Mouse (Mus musculus) spleen, adult 18-20 months (tissue): ENCODE results near the gene Pet100.
A peak's percentile ranks its signal among the peaks of the same experiment; 100 is the strongest.

ENCODE experiments used
- DNase-seq, 2 experiments: peaks; one replicate each; pipeline ENCODE4 v3.0.0; 2022; ENCODE audit warnings: mixed read lengths in 2 of 2

Pet100 gene

DNA sequence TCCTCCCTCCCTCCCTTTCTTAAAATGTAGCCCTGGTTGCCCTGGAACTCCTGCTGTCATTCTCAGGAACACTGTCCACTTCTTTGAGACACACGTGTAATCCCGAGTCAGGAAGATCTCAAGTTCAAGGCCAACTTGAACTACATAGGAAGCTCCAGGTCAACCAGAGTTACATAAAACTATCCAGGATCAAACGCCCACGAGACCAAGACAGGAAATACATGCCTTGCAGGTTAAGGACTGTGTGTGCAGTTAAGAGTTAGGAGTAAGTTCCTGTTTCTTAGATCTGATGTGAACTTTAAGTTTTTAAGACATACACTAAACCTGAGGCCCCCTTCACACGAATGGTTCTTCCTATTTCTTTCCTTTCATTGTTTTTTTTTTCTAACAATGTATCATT is 5.6 kb downstream of the Pet100 start:
- DNase-seq, result no peak

DNA sequence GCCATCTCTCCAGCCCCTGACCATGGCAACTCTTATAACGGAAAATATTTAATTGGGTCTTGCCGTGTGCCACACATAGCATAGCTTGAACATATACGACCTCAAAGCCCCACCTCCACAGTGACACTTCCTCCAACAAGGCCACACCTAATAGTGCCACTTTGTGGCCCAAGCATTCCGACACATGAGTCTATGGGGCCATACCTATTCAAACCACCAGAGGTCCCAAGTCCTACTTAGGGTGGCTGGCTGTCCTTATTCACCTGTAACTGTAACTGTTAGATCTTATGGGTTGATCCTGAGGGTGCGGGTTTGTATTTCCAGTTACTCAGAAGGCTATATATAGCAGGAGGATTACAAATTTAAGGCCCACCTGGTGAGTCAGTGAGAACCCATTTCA is 6.7 kb downstream of the Pet100 start:
- peak in 1 of 2 experiments; percentile 26 for DNase-seq

DNA sequence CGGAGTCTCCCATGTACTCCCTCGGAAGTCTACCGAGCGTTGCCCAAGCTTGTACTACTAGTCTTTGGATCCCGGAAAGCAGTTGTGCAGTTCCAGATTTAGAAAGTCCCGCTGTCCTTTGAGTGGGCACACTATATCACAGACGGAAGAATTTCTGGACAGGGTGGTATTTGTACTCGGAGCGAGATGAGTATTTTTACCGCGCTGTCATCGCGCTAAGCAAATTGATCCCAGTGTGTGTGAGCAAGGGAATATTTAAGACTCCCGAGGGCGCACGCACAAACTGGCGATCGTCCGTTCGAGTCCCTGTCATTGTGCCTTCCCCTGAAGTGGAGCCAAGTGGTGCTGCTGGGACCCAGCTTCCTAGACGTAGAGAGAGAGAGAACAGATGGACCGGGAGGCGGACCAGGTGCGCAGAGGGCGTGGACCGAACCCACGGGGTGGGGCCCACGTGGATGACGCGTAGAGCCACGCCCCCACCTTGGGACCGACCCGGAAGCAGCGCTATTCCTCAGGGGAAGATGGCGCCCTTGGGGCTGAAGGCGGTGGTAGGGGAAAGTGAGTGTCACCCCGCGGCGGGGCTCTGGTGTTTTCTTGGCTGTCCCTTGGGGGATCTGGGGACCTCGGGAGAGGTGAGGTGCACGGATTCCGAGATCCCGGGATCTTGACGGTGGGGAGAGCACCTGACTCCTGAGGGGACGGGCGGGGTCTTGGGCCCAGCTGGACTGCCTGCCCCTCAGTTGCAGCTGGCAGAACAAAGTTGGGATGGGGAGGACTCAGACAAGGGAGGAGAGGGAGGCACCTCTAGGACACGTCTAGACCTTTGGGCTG is 9.5 kb downstream of the Pet100 start, which contains the start of gene Stxbp2:
Gene Stxbp2, plus strand, starts transcription at position 309 of the 831 bp plus-strand sequence.
- peak; percentile 81 to 88 for DNase-seq

DNA sequence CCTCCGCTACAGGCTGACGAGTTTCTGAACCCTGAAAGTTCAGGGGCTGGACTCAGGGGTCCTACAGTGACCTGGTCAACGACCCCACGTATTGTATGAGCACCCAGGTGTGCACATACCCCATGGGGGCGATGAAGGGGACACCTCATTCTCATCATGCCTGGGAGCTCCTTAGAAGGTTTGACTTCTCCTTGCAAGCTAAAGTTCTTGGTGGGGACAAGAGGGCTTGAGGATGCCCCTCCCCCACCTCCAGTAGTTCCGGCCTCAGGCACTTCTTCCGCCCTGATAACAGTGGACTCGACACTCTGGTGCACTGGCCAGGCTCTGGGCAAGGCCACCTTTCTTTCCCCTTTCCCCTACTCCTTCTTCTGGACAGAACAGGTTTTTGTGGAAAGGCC is 10.1 kb downstream of the Pet100 start:
- peak in 1 of 2 experiments; percentile 18 for DNase-seq

DNA sequence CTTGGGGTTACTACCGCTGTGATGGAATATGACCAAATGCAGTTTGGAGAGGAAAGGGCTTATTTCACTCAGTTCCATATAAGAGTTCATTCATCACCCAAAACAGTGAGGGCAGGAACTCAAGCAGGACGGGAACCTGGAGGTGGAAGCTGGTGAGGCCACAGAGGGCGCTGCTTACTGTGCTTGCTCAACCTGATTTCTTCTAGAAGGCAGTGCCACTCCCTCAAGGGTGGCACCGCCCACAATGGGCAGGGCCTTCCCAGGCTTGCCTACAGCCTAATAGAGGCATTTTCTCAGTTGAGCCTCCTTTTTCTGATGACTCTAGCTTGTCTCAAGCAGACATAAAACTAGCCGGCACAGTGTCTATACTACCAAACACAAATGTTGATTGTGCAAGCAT is 24.5 kb downstream of the Pet100 start:
- DNase-seq, result peak; percentile 36 to 67

DNA sequence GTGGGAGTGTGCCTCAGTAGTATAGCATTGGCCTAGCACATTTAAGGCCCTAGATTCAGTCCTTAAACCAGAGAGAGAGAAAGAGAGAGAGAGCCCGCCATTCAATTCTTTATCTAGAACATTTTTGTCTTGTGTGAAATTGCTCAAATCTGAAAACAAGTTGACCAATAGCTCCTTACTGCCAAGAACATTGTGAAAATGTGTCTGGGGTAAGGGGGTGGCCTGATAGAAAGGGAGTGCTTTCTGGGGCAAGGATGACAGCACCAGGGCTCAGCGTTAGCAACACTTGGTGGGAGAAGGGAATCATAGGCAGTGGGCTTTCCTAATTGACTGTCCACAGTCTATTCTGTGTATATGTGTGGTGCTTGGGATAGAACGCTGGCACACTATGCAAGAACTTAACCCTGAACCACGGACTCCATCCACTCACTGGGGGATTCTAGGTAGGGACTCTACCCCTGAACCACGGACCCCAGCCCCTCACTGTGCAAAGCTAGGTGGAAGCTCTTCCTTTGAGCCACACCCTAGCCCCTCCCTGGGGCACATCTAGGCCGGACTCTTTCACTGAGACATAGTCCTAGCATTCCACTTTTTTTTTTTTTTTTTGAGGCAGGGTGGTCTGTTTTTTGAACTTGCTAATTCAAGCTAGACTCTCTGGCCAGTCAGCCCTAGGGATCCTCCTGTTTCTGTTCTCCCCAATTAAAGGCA is 25.6 kb downstream of the Pet100 start:
- no peak for DNase-seq

DNA sequence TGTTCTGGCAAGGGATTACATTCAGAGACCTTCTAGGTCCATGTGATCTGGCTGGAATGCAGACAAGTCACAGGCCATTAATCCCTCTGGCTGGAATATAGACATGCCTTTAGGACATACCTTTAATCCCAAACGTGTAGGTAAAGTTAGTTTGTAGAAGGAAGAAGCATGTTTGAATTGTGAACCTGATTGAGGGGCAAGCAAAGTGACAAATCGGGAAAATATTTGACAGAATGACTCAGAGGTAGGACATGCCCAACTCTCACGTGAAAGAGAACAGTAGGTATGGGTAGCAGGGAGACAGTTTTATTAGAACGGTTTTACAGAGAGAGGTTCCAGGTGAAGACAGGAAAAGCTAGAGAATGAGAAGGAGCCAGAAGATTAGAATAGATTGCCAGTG is 26.2 kb downstream of the Pet100 start:
- DNase-seq, result no peak

DNA sequence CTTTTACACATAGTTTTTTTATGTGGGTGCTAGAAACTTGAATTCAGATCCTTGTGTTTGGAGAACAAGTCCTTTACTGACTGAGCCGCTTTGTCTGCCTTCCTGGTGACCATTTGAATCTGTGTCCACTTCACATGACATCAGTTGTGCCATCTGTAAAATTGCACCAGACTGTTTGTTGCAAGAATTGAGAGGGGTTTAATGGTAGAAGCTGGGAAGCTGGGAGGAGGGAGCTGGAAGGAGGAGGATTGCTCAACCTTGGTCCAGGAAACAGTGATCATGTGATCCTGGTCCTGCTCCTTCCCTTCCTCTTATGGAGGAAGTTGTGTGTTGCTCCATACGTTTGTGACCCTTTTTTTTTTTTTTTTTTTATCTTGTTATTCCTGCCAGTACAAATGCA is 26.9 kb downstream of the Pet100 start:
- no peak for DNase-seq

DNA sequence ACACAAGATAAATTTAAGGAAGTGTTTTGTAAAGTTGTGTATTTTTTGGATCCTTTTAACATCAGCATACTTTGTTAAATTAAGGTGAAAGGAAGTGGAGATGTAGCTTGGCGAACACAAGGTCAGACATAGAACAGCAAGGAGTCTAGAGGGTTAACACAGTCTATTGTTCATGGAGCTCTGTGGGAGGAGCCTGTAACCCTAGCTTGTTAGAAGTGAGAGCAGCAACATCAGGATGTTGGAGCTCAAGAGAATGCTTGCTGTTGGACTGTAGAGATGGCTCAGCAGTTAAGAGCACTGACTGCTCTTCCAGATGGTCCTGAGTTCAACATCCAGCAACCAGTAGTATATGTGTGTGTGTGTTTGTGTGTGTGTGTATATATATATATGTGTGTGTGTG is 27.6 kb downstream of the Pet100 start:
- DNase-seq, result no peak

DNA sequence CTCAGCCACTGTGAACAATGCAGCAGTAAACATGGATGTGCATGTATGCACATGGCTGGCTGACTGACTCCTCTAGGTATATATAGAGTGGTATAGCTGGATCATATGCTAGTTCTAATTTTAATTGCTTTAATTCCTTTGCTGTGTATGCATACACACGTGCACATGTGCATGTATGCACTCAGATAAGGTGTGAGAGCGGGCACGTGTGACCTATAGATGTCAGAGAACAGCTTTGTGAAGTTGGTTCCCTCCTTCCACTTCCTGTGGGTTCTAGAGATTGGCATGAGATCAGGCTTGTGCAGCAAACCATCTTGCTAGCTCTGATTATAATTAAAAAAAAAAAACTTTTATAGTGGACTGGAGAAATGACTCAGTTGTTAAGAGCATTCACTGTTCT is 31.5 kb downstream of the Pet100 start:
- no peak for DNase-seq

DNA sequence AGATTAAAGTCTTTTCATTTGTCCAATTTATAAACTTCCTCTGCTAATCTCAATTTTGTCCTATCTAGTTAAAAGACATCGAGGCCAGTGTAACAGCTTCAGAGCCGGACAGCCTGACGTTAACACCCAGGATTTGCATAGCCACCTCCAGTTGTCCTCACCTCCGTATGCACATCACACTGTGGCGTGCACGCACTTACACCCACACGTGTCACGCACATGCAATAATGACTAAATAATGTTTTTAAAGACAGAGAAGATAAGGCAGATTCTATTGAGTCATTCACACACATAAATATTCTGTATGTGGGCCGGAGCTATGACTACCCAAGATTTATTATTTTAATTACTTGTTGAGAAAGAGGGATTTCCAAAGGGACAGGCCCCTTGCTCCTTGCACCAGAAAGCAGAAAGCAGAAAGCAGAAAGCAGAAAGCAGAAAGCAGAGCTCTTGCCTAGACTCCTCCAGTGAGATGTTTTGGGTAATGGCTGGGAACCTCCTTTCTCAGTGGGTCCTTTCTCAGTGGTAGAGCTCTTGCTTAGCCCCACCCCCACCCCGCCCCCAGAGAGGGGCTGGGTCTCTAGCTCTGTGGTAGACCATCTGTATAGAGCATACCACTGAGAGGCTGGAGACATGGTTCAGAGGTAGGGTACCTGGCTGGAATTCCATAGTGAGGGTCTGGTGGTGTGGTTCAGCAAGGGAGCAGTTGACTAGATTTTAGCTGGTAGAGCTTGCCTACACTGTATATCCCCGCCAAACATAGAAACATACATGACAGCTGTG is 33.6 kb downstream of the Pet100 start:
- no peak for DNase-seq

DNA sequence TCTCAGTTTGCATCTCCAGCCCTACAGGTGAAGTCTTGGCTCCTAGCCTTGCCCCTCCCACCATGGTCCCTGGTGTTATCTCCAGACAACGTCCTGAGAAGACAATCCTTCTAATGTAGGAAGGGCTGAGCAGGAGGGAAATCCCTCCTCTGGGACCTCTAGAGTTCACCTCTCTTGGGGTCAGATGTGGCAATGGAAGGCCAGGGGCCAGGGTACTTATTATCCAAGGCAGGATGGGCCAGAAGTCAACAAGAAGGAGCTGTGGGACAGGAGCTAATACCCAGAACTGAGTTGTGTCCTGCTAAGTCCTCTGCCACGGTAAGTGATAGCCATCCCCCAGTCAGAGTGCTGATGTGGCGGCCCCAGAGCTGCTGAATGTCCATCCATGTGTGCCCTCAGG is 34.2 kb downstream of the Pet100 start, which contains the start of gene Retn:
Gene Retn, plus strand, starts transcription at position 245 of the 400 bp plus-strand sequence.
- no peak for DNase-seq

DNA sequence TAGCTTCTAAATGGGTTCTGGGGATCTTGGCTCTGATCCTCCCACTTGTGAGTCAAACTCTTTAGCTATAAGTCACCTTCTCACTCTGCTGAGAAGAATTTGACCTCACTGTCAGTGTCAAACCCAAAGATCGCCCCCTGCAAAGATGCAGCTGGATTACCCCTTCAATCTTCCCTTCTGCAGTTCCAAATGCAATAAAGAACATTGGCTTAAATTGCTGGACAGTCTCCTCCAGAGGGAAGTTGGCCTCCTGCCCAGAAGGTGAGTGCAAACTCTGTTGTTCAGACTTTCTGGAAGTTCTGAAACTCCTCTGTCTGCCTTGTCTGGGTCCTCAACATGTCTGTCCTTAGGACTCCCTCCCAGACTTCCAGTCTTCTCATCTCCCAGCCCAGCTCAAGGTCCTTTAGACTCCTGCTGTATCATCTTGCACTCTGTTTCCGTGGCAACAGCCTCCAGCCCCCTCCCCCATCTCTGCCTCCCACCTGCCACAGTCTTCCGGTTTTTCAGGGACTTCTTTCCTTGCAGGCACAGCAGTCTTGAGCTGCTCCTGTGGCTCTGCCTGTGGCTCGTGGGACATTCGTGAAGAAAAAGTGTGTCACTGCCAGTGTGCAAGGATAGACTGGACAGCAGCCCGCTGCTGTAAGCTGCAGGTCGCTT is 35.5 kb downstream of the Pet100 start:
- no peak for DNase-seq

DNA sequence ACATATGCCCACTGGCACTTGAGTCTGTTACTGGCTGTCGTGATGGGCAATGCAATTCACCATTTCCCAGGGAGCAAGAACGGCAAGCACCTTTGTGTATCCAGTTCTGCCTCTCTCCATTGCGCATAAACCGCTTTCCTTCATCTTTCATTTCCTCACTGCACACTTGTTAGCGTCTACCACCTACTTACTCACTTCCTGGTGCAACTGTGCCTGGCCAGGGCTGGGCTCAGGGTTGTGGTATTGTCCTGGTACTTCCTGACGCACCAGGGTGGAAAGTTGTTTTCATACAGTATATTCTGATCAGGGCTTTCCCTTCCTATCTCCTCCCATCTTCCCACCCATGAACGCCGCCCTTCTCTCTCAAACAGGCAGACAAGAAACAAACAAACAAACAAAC is 39.5 kb downstream of the Pet100 start:
- DNase-seq, result no peak

DNA sequence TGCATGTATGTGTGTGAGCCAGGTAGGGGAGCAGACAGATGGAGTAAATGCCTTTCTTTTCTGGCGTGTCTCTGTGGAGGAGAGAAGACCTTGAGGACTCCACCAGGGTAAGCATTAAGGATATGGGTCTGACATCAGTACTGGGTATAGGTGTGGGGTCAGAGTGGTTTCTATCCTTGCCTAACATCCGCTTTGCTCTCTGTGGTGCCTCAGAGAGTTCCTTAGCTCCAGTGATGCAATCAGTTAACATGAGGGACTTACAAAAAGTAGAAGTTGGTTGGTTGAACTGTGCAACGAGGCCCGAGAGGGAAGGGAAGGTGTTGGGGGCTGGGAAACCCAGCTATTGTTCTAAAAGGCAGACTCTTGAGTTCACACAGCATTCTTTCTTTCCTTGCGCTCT is 43.1 kb downstream of the Pet100 start:
- DNase-seq, result no peak

DNA sequence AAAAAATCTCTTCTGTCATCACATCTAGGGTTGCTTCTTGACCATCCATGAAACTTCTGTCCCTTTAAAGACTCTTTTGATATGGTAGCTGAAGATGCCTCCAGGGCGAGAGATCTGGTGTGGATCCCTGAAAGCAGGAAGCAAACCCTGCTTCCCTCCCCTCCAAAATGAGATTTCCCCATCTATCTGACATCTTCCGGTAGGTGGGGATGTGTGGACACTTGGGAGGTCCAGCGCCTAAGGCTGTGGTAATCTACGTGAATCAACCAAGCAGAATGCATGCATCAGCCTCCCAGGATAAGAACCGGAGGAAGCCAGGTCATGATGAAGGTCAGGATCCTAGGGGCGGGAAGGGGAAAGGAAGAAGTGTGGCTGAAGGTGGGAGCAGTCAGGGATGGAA is 44.2 kb downstream of the Pet100 start, which contains the start of gene Mcemp1:
Gene Mcemp1, plus strand, starts transcription at position 248 of the 400 bp plus-strand sequence.
- DNase-seq, result no peak

DNA sequence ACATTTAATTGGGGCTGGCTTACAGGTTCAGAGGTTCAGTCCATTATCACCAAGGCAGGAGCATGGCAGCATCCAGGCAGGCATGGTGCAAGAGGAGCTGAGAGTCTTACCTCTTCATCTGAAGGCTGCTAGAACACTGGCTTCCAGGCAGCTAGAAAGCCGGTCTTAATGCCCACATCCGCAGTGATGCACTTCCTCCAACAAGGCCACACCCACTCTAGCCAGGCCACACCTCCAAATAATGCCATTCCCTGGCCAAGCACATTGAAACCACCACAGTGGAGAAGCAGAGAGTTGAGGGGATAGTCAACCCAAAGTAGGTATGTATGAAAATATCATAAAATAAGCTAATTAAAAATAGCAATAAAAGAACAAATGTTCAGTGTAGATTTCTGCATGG is 49.0 kb downstream of the Pet100 start:
- DNase-seq, result peak; percentile 43 to 55

DNA sequence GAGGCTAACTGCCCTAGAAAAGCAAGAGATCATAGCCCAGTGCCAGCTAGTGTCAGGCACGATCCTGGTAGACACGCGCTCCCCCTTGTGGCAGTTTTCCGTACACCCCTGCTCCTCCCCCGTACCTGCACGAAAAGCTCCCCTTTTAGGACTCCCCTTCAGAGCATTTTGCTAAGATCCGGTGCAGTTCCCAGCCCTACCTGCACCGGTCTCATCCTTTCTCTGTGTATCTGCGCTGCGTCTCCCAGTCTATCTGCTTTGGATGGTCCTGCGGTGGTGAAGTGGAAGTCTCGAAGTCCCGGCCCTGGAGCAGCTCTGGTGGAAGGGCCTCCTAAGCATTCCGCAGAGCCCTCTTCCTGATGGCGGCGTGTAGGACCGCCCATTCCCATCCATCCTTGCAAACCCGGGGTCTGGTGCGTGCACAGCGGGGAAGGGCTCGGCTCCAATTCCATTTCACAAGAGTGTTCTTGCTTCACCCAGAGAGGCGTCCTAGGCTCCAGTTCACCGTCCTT is 50.7 kb downstream of the Pet100 start, which contains the start of gene Fcor:
Gene Fcor, minus strand, starts transcription at position 383 of the 512 bp plus-strand sequence.
- peak; percentile 73 to 91 for DNase-seq

DNA sequence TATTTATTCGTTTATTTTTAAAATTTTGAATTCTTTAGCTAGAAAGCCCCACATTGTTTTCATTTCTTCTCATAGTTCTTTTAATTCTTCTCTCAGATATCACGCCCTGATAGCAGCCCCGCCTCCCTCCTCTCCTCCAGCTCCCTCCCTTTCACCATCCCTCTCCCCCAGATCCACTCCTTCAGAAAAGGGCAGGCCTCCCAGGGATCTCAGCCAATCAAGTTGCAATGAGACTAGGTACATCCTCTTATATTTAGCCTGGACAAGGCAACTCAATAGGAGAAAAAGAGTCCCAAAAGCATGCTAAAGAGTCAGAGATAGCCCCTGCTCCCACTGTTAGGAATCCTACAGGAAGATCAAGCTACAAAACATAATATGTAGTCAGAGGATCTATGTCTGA is 53.3 kb downstream of the Pet100 start:
- no peak for DNase-seq
